Mouse (Mus musculus) forebrain, embryonic 14.5 days (tissue): ENCODE results near the gene Trpm3. TPM values are rescaled to one million over a fixed set of nuclear protein-coding genes. Genes with fewer than 3 reads are reported as not detected.

Experiments used
- ATAC-seq: fragments of 200-750 bp; cut with Nextera tagmentation; 2 replicates; pipeline ENCODE4 v1.8.0; 2017; ENCODE audit warnings: mild to moderate bottlenecking, moderate library complexity
- DNase-seq: peaks from one replicate; pipeline ENCODE4 v3.0.0-alpha.2; 2015; ENCODE audit warnings: low spot score
- H3K27ac ChIP-seq: fragments of 300-500 bp; sonication (generic); 2 replicates; pipeline ENCODE4 v1.5.1; 2014; ENCODE audit warnings: low read depth, mild to moderate bottlenecking, control low read depth, low read length, moderate library complexity
- H3K27me3 ChIP-seq: fragments of 300-500 bp; sonication (generic); replicated peaks from 2 replicates; pipeline ENCODE4 v1.6.1; 2014; ENCODE audit warnings: low read length, control low read depth, mixed read lengths; ENCODE audit not compliant: control insufficient read depth, insufficient read depth
- H3K36me3 ChIP-seq: fragments of 300-500 bp; sonication (generic); 2 replicates; pipeline ENCODE4 v1.6.1; 2014; ENCODE audit warnings: low read length, control low read depth; ENCODE audit not compliant: control insufficient read depth, insufficient read depth
- H3K4me1 ChIP-seq: fragments of 300-500 bp; sonication (generic); 2 replicates; pipeline ENCODE4 v1.6.1; 2014; ENCODE audit warnings: antibody characterized with exemption, low read length, control low read depth; ENCODE audit not compliant: control insufficient read depth, insufficient read depth
- H3K4me2 ChIP-seq: fragments of 300-500 bp; sonication (generic); 2 replicates; pipeline ENCODE4 v1.6.1; 2014; ENCODE audit warnings: mild to moderate bottlenecking, control low read depth, low read length
- H3K4me3 ChIP-seq: fragments of 300-500 bp; sonication (generic); 2 replicates; pipeline ENCODE4 v1.5.1; 2014; ENCODE audit warnings: low read depth, low read length, control low read depth
- H3K9ac ChIP-seq: fragments of 300-500 bp; sonication (generic); 2 replicates; pipeline ENCODE4 v1.6.1; 2014; ENCODE audit warnings: mild to moderate bottlenecking, low read length, control low read depth, moderate library complexity
- H3K9me3 ChIP-seq: fragments of 300-500 bp; sonication (generic); replicated peaks from 2 replicates; pipeline ENCODE4 v1.6.1; 2016; ENCODE audit warnings: low read length, control low read depth, mixed read lengths; ENCODE audit not compliant: control insufficient read depth
- WGBS: fragments of 180-500 bp; shearing (Covaris S2); extraction: QIAGEN DNeasy Blood & Tissue Kit; methylation state at CpG from one replicate; pipeline ENCODE4 v1.1.7; 2014; 5-methylcytosine and 5-hydroxymethylcytosine counted together
- polyA plus RNA-seq: library from polyadenylated mRNA; unstranded; fragments of >200 nt; fragmentation: Nextera tagmentation; extraction: Ambion mirVana; gene quantifications from 2 replicates; pipeline ENCODE4 v1.2.1, GENCODE M21; 2014

Trpm3 gene
- polyA plus RNA-seq, 1 experiment from 2014 or later, result 10.7 TPM

DNA sequence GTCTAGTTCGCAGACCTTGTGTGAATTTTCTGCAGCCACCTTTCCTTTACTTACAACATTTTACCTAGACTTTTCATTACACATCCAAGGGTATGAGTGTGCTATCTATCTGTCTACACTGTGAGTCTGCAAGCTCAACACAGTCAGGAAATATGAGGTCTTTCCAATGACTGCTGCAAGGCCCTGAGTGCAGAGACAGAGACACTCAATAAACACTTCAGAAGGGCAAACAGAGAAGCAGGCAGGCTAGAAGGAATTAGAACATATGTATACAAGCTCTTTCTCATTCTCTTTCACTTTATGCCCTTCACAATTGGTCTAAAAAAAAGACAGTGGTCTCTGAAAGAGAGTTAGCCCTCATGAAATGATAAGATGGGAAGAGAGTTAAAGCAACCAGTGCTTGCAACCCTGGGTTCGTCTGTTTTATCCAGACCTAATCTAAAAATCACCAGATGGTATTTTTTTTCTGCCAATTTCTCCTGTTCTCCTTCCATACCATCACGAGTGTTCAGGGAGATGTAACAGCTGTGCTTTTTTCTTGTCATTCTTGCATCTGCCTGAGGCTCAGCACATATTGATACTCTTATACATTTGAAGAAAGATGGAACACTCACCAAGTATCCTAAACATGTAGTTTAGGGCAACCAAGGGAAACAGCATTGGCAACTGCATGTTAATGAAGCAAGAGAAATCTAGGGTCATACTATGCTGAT is 486.1 kb downstream of the Trpm3 start:
- no peaks in the 10 kb centered on the region for H3K27me3 ChIP-seq
- H3K9ac ChIP-seq, result no peak overlapping the region
- no peaks in the 10 kb centered on the region for H3K4me1 ChIP-seq
- 72% methylated on average over 3 of the region's 3 CpGs for WGBS
- no peak for ATAC-seq
- peak; percentile 13 for DNase-seq
- H3K27ac ChIP-seq, result no peak overlapping the region
- no peak overlapping the region for H3K4me3 ChIP-seq
- H3K36me3 ChIP-seq, result no peaks in the 10 kb centered on the region
- no peak overlapping the region for H3K4me2 ChIP-seq
- no peaks in the 10 kb centered on the region for H3K9me3 ChIP-seq

DNA sequence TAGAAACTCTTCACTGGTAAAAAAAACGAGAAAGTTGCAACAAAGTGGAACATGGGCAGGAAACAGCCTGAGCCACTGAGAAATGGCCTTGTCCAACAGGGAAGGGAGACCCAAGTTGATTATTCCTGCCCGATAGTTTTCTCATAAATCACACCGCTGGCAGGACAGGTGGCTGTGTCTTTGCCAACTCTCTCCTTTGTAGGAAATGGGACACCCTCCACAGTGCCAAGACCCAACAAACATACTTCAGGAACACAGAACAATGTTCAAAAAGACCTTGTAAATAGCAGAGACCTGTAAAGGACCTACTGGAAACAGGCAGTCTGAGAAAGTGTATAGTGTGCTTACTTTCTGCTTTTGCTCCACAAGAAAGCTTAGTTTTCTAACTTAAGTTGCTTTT is 490.0 kb downstream of the Trpm3 start:
- Histone ChIP-seq H3K36me3 (no peaks in the 10 kb centered on the region), H3K27ac (no peak overlapping the region), H3K9ac (no peak overlapping the region), H3K27me3 (no peaks in the 10 kb centered on the region), H3K9me3 (no peaks in the 10 kb centered on the region), H3K4me1 (no peaks in the 10 kb centered on the region), H3K4me2 (no peak overlapping the region), H3K4me3 (no peak overlapping the region)
- DNase-seq (no peak), ATAC-seq (no peak)
- WGBS, result 86% methylated on average over 3 of the region's 3 CpGs

DNA sequence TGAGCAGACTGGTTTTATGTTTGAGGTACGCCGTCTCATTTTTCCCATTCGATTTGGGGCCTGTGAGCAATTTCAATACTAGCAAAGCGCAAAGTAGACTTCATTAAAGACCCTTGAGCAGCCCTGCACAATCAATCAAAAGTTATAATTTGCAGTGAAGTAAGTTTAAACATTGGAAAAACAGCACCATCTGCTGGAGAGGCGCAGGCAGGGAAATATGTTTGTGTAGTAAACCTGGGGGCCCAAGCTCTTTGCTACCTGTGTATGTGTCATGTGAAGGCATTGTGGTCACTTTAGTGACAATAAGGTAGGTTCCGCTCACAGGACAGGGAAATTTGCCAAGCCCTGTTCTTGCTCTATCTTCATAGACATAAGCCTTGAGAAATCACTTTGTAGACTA is 492.5 kb downstream of the Trpm3 start:
- ATAC-seq (no peak), DNase-seq (peak; percentile 25)
- H3K9ac ChIP-seq, result no peak overlapping the region
- H3K4me3 ChIP-seq, result no peak overlapping the region
- H3K9me3 ChIP-seq, result no peaks in the 10 kb centered on the region
- H3K27ac ChIP-seq, result no peak overlapping the region
- H3K4me2 ChIP-seq, result no peak overlapping the region
- no peaks in the 10 kb centered on the region for H3K36me3 ChIP-seq
- 84% methylated on average over 6 of the region's 6 CpGs for WGBS
- no peaks in the 10 kb centered on the region for H3K27me3 ChIP-seq
- no peaks in the 10 kb centered on the region for H3K4me1 ChIP-seq

DNA sequence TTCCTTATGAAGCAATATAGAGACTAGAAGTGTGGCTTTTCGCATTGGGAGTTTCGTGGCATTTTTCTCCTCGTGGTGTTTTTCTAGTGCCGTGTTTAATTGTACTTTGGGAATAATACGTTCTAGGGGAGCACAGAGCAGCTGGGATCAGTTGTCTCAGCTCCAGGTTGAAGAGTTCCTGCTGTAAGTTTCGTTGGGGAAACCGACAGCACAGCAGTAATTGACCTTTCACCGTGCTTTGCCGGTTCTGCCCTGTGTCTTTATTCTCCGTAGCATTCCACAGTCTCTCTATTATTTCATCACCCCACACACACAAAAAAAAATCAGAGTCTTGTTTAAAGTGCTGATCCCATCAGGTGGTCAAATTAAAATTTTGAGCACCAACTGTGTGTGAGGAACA is 496.8 kb downstream of the Trpm3 start:
- H3K4me1 ChIP-seq, result no peaks in the 10 kb centered on the region
- no peak overlapping the region for H3K27ac ChIP-seq
- no peak overlapping the region for H3K9ac ChIP-seq
- H3K4me2 ChIP-seq, result no peak overlapping the region
- H3K27me3 ChIP-seq, result no peaks in the 10 kb centered on the region
- no peak for ATAC-seq
- DNase-seq, result no peak
- no peaks in the 10 kb centered on the region for H3K36me3 ChIP-seq
- no peak overlapping the region for H3K4me3 ChIP-seq
- H3K9me3 ChIP-seq, result no peaks in the 10 kb centered on the region
- 31% methylated on average over 10 of the region's 10 CpGs for WGBS

DNA sequence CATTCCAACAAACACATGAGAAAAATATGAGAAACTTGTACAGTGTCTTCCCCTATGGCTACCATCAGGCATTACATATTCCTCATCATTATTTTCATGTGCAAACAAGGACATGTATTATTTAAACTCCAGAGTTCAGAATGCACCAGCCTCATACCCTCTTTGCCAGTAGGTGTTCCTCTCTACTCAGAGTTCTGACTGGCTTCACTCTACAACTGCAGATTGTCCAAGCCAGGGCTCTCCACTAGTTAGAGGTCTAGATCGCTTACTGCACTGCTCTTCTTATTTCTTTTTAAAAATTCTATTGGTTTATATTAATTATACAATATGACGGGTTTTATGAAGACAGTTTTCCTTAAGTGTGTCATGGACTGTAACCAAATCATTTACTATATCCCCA is 498.9 kb downstream of the Trpm3 start:
- 93% methylated on average over 2 of the region's 2 CpGs for WGBS
- Histone ChIP-seq H3K9me3 (no peaks in the 10 kb centered on the region), H3K36me3 (no peaks in the 10 kb centered on the region), H3K4me3 (no peak overlapping the region), H3K9ac (no peak overlapping the region), H3K27ac (no peak overlapping the region), H3K4me2 (no peak overlapping the region), H3K27me3 (no peaks in the 10 kb centered on the region), H3K4me1 (no peaks in the 10 kb centered on the region)
- no peak for ATAC-seq
- DNase-seq, result no peak

DNA sequence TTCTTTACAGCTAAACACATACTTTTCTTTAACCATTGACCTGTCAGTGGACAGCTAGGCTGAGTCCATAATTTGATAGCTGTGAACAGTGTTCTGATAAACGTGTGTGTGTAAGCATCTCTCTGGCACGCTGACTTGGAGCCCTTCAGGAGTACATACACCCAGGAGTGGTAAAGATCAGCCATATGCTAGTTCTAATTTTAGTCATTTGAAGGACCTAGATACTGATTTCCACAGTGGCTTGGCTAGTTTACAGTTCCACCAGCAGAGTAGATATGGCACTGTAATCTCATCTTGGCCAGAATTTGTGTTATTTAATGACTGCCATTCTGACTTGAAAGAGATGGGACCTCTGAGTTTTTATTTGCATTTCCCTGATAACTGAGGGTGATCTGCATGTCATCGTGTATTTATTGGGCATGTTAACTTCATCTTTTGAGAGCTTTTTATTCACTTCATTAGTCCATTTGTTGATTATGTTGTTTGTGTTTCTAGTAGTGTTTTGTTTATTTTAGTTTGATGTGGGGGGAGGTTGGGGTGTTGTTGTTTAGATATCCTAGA is 499.6 kb downstream of the Trpm3 start:
- no peaks in the 10 kb centered on the region for H3K27me3 ChIP-seq
- H3K27ac ChIP-seq, result no peak overlapping the region
- DNase-seq (no peak), ATAC-seq (no peak)
- no peak overlapping the region for H3K4me3 ChIP-seq
- no peaks in the 10 kb centered on the region for H3K4me1 ChIP-seq
- 83% methylated on average over 3 of the region's 3 CpGs for WGBS
- H3K36me3 ChIP-seq, result no peaks in the 10 kb centered on the region
- no peak overlapping the region for H3K4me2 ChIP-seq
- no peaks in the 10 kb centered on the region for H3K9me3 ChIP-seq
- H3K9ac ChIP-seq, result no peak overlapping the region

DNA sequence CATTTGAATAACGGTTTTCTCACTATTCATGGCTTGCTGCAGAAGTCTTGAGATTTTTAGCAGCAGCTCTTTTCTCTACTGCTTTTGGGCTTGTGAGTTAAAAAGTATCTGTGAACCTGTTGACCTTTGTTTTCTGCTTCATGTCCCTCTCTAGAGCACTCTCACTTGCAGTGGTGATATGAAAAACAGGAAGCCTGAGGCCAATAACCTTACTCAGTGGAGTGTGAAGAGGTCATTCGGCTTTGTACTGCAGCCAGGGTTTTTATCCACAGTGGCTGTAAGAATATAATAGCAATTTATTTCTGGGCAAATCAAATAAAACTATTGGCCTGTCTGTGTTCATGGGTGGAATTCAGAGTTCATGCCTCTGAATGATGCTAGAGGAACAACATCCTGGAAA is 503.3 kb downstream of the Trpm3 start:
- ATAC-seq (no peak), DNase-seq (no peak)
- WGBS, result 30% methylated on average over 2 of the region's 2 CpGs
- H3K4me1 ChIP-seq, result no peaks in the 10 kb centered on the region
- no peaks in the 10 kb centered on the region for H3K27me3 ChIP-seq
- no peak overlapping the region for H3K9ac ChIP-seq
- H3K4me3 ChIP-seq, result no peak overlapping the region
- no peak overlapping the region for H3K27ac ChIP-seq
- no peaks in the 10 kb centered on the region for H3K36me3 ChIP-seq
- H3K4me2 ChIP-seq, result no peak overlapping the region
- no peaks in the 10 kb centered on the region for H3K9me3 ChIP-seq

DNA sequence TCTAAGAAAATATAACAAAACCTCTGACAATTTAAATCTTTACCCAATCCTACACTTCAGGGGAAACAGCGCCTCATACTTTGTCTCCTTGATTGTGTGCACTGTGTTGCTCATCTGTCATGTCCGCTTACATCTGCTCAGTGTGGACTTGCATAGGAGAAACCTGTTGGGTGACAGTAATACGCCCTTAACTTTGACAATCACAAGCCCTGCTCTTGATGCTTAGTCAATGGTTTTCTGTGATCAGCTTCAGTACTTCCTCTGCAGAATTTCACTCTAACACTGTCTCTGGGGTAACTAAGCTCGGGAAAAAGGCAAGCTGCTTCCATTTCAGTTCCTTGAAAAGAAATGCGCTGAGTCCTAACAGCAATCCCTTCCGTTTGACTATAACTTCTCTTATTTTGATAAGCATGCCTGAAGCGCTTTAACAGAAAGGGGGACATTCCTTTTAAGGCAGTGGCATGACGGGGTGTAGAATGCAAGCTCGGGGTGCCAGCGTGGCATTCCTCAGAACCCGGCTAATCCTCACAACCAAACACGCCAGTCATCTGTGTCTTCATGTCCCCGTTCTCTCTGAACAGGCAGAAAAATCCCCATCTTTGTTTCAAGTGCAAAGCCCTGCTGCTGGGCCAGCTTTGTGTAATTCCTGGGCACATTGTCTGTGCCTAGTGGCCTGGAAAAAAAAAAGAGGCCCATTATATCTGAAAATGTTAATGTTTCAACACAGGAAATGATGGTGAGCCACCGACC is 517.8 kb downstream of the Trpm3 start:
- Histone ChIP-seq H3K9me3 (no peaks in the 10 kb centered on the region), H3K9ac (no peak overlapping the region), H3K36me3 (no peaks in the 10 kb centered on the region), H3K4me2 (peak overlapping the region; percentile 28), H3K4me1 (peaks cover 8% of the 10 kb centered on the region; the same call in 1 of the 2 replicates), H3K4me3 (no peak overlapping the region), H3K27me3 (no peaks in the 10 kb centered on the region), H3K27ac (no peak overlapping the region)
- ATAC-seq, result peak; percentile 46
- peak; percentile 58 for DNase-seq
- WGBS, result 26% methylated on average over 14 of the region's 14 CpGs

DNA sequence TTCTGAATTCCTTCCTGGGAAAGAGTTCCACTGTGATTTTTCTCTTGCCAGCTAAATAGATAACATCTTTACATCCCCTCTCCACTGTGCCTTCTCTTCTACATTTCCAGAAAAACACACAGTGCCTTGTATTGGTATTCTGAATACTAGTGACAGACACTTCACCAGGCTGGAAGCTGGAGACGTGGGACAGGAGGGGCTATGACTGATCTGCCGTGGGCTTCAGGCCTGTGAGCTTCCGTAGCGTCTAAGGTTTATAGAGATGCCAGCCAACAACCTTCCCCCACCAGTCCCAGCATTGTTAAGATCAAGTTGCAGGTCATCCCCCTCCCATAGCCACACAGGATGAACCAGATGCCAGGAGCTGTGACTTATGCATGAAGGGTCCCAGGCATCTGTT is 518.4 kb downstream of the Trpm3 start:
- no peak for DNase-seq
- no peaks in the 10 kb centered on the region for H3K36me3 ChIP-seq
- H3K9ac ChIP-seq, result no peak overlapping the region; the same call in 1 of the 2 replicates

More for the DNA sequence above, 518.4 kb downstream of the Trpm3 start:
- WGBS, result 27% methylated on average over 4 of the region's 4 CpGs
- H3K27me3 ChIP-seq, result no peaks in the 10 kb centered on the region
- H3K4me1 ChIP-seq, result peaks cover 8% of the 10 kb centered on the region; the same call in 1 of the 2 replicates
- no peak; the same call in 1 of the 2 replicates for ATAC-seq
- no peaks in the 10 kb centered on the region for H3K9me3 ChIP-seq
- H3K27ac ChIP-seq, result no peak overlapping the region
- H3K4me3 ChIP-seq, result no peak overlapping the region
- peak overlapping the region; percentile 28; the same call in 1 of the 2 replicates for H3K4me2 ChIP-seq
